Mouse (Mus musculus): ENCODE results near the gene Bcar3.

Gene Bcar3

DNA sequence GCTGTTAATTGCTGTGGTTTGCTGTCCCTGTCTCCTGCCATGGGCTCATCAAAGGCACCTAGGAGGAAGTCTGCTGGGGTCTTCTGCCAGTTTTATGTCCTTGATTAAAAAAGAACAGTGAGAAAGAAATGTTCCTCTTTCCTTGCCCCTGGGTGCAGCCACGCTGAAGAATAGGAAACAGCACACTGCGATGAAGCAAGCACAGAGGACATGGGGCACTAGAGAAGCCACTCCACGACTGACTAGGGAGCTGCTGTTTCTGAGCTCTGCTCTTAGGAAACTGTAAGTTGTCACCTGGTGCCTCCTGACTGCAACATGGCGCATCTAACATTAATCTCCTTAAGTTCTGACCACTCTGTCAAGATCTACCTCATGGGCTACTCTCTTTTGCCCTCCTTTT, 272.6 kb downstream of the Bcar3 start:
- in situ Hi-C loops (cut with MseI, MboI) = no loop called here

DNA sequence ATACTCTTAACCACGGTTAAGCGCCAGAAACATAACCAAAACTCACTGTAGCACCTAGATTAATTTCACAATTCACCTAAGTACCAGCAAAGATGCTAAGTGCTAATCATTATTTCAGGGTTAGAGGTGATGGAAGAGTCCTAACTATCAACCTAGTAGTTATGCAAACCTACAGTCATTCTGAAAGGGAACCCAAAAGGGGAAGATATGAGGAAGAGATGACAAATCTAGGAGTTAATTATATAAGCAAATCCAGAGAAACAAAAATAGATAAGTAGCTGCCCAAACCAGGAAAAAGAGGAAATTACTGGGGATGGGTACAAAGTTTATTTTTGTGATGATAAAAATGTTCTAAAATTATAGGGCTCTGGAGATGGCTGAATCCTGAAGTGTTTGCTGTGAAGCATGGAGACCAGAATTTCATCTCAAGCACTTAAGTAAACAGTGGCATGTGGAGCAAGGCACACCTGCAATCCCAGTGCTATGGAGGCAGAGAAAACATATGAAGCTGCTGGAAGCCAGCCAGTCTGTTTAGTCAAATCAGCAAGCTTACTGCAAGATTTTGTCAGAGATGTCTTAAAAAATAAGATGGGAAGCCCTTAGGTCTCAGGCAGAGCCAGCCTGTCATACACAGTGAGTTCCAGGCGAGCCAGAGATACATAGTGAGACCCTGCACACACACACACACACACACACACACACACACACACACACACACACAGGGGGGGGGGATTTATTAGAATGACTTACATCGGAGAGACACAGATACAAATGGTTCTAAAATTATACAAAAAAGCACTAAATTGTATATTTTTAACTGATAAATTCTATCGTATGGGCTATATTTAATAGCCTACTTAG, 279.7 kb downstream of the Bcar3 start:
- in situ Hi-C loops (cut with MseI, MboI) = no loop called here

DNA sequence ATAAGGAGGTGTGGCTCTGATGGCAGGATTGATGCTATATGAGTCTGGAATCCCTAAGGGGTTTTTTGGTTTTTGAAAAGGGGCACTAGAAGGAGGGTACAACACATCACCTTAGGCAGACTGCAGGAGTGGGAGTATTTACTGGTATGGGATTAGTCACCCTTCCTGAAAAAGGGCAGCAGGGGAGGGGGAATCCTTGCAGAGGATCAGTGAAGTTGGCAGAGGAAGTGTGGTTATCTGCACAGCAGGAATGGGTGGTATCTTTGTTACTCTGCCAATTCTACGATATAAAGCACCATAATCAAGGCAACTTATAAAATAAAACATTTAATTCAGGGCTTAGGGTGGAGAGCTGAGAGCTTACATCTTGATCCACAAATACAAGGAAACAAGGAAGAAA, 281.0 kb downstream of the Bcar3 start:
- in situ Hi-C loops (cut with MseI, MboI) = no loop called here

DNA sequence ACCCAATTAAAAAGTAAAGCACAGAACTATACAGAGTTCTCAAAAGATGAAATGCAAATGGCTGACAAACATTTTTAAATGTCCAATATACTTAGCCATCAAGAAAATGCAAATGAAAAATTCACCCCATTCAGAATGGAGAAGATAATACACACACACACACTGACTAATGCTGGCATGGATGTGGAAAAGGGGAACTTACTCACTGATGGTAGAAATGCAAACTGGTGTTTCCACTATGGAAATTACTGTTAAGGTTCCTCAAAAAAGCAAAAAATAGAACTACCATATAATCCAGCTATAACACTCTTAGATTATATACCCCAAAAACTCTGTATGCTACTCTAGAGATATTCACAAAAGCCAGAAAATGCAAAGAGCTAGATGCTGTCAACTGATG, 283.4 kb downstream of the Bcar3 start:
- in situ Hi-C loops (cut with MseI, MboI) = no loop called here

Data from mouse trophoblast stem cell (cell line).